Mouse (Mus musculus) pancreas, adult 10 weeks (tissue): ENCODE results near the gene Nvl. TPM values are rescaled to one million over a fixed set of nuclear protein-coding genes. Genes with fewer than 3 reads are reported as not detected.

Experiments
- polyA plus RNA-seq: library from polyadenylated mRNA; stranded (reverse); fragments of 350-450 nt; fragmentation: Illumina TruSeq; extraction: RNeasy Lipid Tissue Mini Kit (QIAGEN cat#74804); gene quantifications from one replicate; pipeline ENCODE4 v1.2.3, GENCODE M21; 2015; ENCODE audit warnings: low read depth, low replicate concordance; ENCODE audit not compliant: insufficient read depth

The Nvl gene
- polyA plus RNA-seq, result 3.6 TPM

DNA sequence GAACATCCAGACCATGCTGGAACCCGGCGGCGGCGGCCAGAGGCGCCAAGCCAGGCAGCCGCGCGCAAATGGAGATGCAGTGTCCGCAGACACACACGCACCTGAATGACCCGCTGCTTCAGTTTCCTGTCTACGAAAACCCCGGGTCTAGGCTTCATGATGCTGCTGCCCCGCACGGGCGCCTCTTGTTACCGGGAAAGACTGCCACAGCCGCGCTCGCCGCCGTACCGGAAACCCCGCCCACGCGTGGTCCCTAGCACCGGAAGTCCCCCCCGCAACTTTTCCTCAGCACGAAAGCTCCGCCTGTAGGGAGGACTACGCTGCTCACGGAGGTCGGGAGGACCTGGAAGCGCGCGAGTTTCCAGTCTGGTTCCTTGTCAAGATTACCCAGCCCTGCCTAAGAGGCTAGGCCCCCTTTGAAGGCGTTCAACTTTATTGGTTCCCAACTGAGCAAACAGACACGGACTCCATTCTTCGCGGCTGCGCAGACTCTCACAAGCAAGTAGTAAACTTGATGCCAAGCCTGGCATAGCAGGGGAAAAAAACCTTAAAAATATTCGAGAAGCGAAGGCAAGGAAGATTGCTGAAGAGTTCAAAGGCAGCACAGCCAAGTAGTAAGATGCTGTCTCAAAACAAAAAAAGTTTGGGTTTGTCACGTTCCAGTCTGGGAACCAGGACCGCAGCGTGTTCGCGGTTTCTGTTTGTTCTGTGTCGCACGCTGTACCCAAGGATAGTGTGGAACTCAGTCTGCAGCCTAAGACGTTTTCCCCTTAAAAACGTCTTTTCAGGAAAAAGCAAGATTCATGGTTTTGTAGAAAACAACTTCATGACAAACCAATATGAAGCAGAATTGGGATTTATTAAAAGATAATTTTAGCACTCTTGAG, at the start of gene Nvl, which contains the start of gene Cnih4:
Gene Nvl (minus strand): TSS at position 255 of the 887 bp plus-strand sequence.
Gene Cnih4 (plus strand): TSS at position 744 of the 887 bp plus-strand sequence.

DNA sequence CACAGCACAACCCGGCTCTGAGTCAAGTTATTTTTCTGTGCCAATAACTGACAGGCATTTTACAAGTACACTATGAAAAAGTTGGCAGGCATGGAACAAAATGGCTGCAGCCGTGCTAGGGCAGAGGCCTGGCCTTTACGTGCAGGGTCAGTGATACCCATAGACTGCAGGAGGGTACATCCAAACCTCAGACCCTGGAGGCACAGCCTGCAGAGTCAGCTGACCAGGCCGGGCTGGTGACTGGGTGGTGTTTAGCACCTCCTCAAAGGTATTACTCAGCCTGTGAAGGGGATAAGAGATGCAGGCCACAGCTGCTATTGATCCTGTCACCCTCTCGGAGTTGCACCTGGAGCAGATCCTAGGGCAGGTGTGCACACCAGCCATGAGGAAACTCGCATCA, 93.1 kb downstream of the Nvl start, which contains the start of gene 9130409I23Rik:
Gene 9130409I23Rik (plus strand): TSS at position 301 of the 400 bp plus-strand sequence.

Other genes with a start within 250 kb of the Nvl start
- 26.7 TPM for gene Pycr2, start 239.9 kb downstream of the Nvl start, polyA plus RNA-seq
- gene Lefty1, start 209.2 kb downstream of the Nvl start, polyA plus RNA-seq, result 1.2 TPM
- gene Tmem63a, start 201.9 kb downstream of the Nvl start, polyA plus RNA-seq, result 25.8 TPM
- 29.9 TPM for gene Ephx1, start 123.3 kb downstream of the Nvl start, polyA plus RNA-seq
- gene 9130409I23Rik, start 93.0 kb downstream of the Nvl start, polyA plus RNA-seq, result not detected
- 6.5 TPM for gene Cnih4, start 489 bp upstream of the Nvl start, polyA plus RNA-seq
- gene Wdr26, start 67.8 kb upstream of the Nvl start, polyA plus RNA-seq, result 12.3 TPM
- gene Cnih3, start 208.4 kb upstream of the Nvl start, polyA plus RNA-seq, result not detected